ENCODE assay signal across 8 mouse cellular contexts in the genomic region with DNA sequence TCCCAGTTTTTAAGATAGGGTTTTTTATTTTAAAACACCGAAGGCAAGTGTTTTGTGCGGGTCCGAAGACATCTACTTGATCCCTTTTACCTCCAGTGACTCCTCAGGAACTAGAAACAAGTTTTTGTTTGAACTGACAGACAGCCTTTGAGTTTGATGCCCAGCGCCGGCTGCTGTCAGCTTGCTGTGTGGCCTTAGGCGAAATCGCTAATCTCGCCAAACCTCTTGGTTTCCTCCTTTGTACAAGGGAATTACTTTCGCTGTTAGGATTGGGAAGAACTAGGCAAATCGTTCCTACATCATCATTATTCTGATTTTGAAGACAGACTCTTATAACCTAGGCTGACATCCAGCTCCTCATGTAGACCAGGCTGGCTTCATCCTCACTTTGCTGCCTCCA. TPM values are rescaled to one million over a fixed set of nuclear protein-coding genes. Genes with fewer than 3 reads are reported as not detected.
DNase-seq lines count a peak whose midpoint lies in the region; ATAC-seq and TF ChIP-seq lines count a peak whose summit lies in the region.

No protein-coding gene starts in this region.

- H3K9me3 ChIP-seq in heart, embryonic 14.5 days (ENCODE audit: control insufficient read depth, low read length): no peaks in the 10 kb centered on the region
- no peaks in the 10 kb centered on the region for H3K9me3 ChIP-seq in limb, embryonic 12.5 days
- H3K9me3 ChIP-seq in neural tube, embryonic 13.5 days: no peaks in the 10 kb centered on the region

- ATAC-seq in heart, embryonic 14.5 days (ENCODE audit: insufficient number of reproducible peaks, insufficient read depth, low FRiP score, low read depth): no peak
- ATAC-seq in limb, embryonic 12.5 days (ENCODE audit: insufficient number of reproducible peaks, insufficient read depth, low FRiP score, low TSS enrichment, low read depth): no peak
- ATAC-seq in neural tube, embryonic 13.5 days (ENCODE audit: low read depth): no peak

- 9% methylated on average over 10 of the region's 10 CpGs for WGBS in heart, embryonic 14.5 days
- 11% methylated on average over 10 of the region's 10 CpGs for WGBS in limb, embryonic 12.5 days
- WGBS in neural tube, embryonic 13.5 days: 8% methylated on average over 10 of the region's 10 CpGs

- intact Hi-C loops in left cerebral cortex, postnatal 25 days (cut with DNase I): loop anchor here (5.0 kb wide), 1 partner anchor 300 kb away; a partner anchor contains a TSS

- H3K4me1 ChIP-seq in heart, embryonic 14.5 days (ENCODE audit: control insufficient read depth in 2 of 2, insufficient read depth in 2 of 2, low read length in 2 of 2): peaks cover 3 to 7% of the 10 kb centered on the region in 2 experiments; a peak in 1 of 4 replicates
- peaks cover 16% of the 10 kb centered on the region for H3K4me1 ChIP-seq in limb, embryonic 12.5 days (replicated peaks)
- peaks cover 39% of the 10 kb centered on the region for H3K4me1 ChIP-seq in neural tube, embryonic 13.5 days (replicated peaks)

- no peak for TF ChIP-seq CTCF in brain, embryonic 14.5 days (IDR thresholded peaks at IDR 0.05; ENCODE audit: borderline replicate concordance, extremely low read depth, insufficient read depth, insufficient read length)

- H3K27me3 ChIP-seq in heart, embryonic 14.5 days (ENCODE audit: control insufficient read depth, insufficient read depth, low read length): no peaks in the 10 kb centered on the region
- no peaks in the 10 kb centered on the region for H3K27me3 ChIP-seq in limb, embryonic 12.5 days
- H3K27me3 ChIP-seq in neural tube, embryonic 13.5 days: no peaks in the 10 kb centered on the region

- H3K4me3 ChIP-seq in heart, embryonic 14.5 days (ENCODE audit: control insufficient read depth in 1 of 2, insufficient read depth in 1 of 2, low read depth in 1 of 2, low read length in 2 of 2): peak overlapping the region; percentile 80 to 82
- peak overlapping the region; percentile 69 for H3K4me3 ChIP-seq in limb, embryonic 12.5 days (replicated peaks)
- peak overlapping the region; percentile 77 for H3K4me3 ChIP-seq in neural tube, embryonic 13.5 days

- H3K36me3 ChIP-seq in heart, embryonic 14.5 days (ENCODE audit: control insufficient read depth, insufficient read depth, low read length): no peaks in the 10 kb centered on the region
- H3K36me3 ChIP-seq in limb, embryonic 12.5 days: peaks cover 12% of the 10 kb centered on the region; the same call in 1 of the 2 replicates
- H3K36me3 ChIP-seq in neural tube, embryonic 13.5 days: 0 out of 2 replicates have a peak, but pooled peaks cover 3% of the 10 kb centered on the region

- no peak for TF ChIP-seq POLR2A in brain, embryonic 14.5 days (IDR thresholded peaks at IDR 0.05; ENCODE audit: borderline replicate concordance, extremely low read depth, insufficient read depth, insufficient read length, poor library complexity, severe bottlenecking)

- DNase-seq in kidney, adult 18-20 months: peak; percentile 26
- DNase-seq in kidney, adult 11 months: no peak
- peak; percentile 70 for DNase-seq in brain, embryonic 14.5 days (ENCODE audit: low read depth)
- no peak for DNase-seq in adrenal gland, adult 8-10 months
- no peak for DNase-seq in left cerebral cortex, postnatal 25 days (ENCODE audit: low spot score in 2 of 2)

- H3K27ac ChIP-seq in heart, embryonic 14.5 days (replicated peaks in 1 of 2; ENCODE audit: control insufficient read depth in 1 of 2, insufficient read depth in 1 of 2, low read depth in 2 of 2, low read length in 2 of 2): peak overlapping the region; percentile 96
- H3K27ac ChIP-seq in limb, embryonic 12.5 days: peak overlapping the region; percentile 98
- H3K27ac ChIP-seq in neural tube, embryonic 13.5 days (replicated peaks): peak overlapping the region; percentile 100

- H3K9ac ChIP-seq in heart, embryonic 14.5 days (ENCODE audit: low read length): peak overlapping the region; percentile 94
- peak overlapping the region; percentile 84 for H3K9ac ChIP-seq in limb, embryonic 12.5 days (replicated peaks)
- peak overlapping the region; percentile 95 for H3K9ac ChIP-seq in neural tube, embryonic 13.5 days

- H3K4me2 ChIP-seq in heart, embryonic 14.5 days (ENCODE audit: low read length): peak overlapping the region; percentile 80
- H3K4me2 ChIP-seq in limb, embryonic 12.5 days: peak overlapping the region; percentile 73
- H3K4me2 ChIP-seq in neural tube, embryonic 13.5 days: peak overlapping the region; percentile 88

RNA-seq across cellular contexts. Expression of a gene that starts 1.1 kb away (rescaled TPM):
- polyA plus RNA-seq in brain, embryonic 14.5 days (2012; rRNA removed): 198 and 241 TPM in 2 replicates
- polyA plus RNA-seq in heart, embryonic 14.5 days (2014; fragmentation: Nextera tagmentation; extraction: Ambion mirVana): 51.1 and 52.8 TPM in 2 replicates
- 120 and 125 TPM in 2 replicates for polyA plus RNA-seq in limb, embryonic 12.5 days (2016; fragmentation: Nextera tagmentation; extraction: Ambion mirVana)
- 149 and 160 TPM in 2 replicates for polyA plus RNA-seq in neural tube, embryonic 13.5 days (2015; fragmentation: Nextera tagmentation; extraction: Ambion mirVana)
- 10 to 100 TPM; 78.6 to 92.0 (median 80.9) TPM for total RNA-seq in adrenal gland, adult 8-10 months (2022)
- 100 to 1,000 TPM; 117 to 118 TPM for total RNA-seq in left cerebral cortex, postnatal 25 days (2021)

RNA-seq across cellular contexts. Expression of a gene that starts 24.4 kb away (rescaled TPM):
- polyA plus RNA-seq in brain, embryonic 14.5 days (2012; rRNA removed): 17.5 and 26.8 TPM in 2 replicates
- polyA plus RNA-seq in heart, embryonic 14.5 days (2014; fragmentation: Nextera tagmentation; extraction: Ambion mirVana): 11.5 and 11.7 TPM in 2 replicates
- 20.2 and 21.1 TPM in 2 replicates for polyA plus RNA-seq in limb, embryonic 12.5 days (2016; fragmentation: Nextera tagmentation; extraction: Ambion mirVana)
- polyA plus RNA-seq in neural tube, embryonic 13.5 days (2015; fragmentation: Nextera tagmentation; extraction: Ambion mirVana): 22.7 and 23.5 TPM in 2 replicates
- total RNA-seq in adrenal gland, adult 8-10 months (2022): 10 to 100 TPM; 33.2 to 52.0 (median 44.1) TPM
- 10 to 100 TPM; 18.1 to 19.4 TPM for total RNA-seq in left cerebral cortex, postnatal 25 days (2021)

RNA-seq across cellular contexts. Expression of a gene that starts 24.5 kb away (rescaled TPM):
- 78.1 and 80.7 TPM in 2 replicates for polyA plus RNA-seq in brain, embryonic 14.5 days (2012; rRNA removed)
- 38.1 and 40.0 TPM in 2 replicates for polyA plus RNA-seq in heart, embryonic 14.5 days (2014; fragmentation: Nextera tagmentation; extraction: Ambion mirVana)
- polyA plus RNA-seq in limb, embryonic 12.5 days (2016; fragmentation: Nextera tagmentation; extraction: Ambion mirVana): 38.1 and 38.3 TPM in 2 replicates
- polyA plus RNA-seq in neural tube, embryonic 13.5 days (2015; fragmentation: Nextera tagmentation; extraction: Ambion mirVana): 54.6 and 58.4 TPM in 2 replicates
- total RNA-seq in adrenal gland, adult 8-10 months (2022): 10 to 100 TPM; 61.4 to 80.6 (median 69.3) TPM
- 10 to 100 TPM; 45.5 to 48.2 TPM for total RNA-seq in left cerebral cortex, postnatal 25 days (2021)

Comparison
In these comparisons a context has a peak if more than half of its experiments do, and no peak if none do; other contexts are left out.
1. DNase-seq: peak in kidney, adult 18-20 months (single experiment) and brain, embryonic 14.5 days (single experiment); none in kidney, adult 11 months (single experiment), adrenal gland, adult 8-10 months (single experiment) and left cerebral cortex, postnatal 25 days (0 of 2).
2. Peak in every context shown above with its lines, with median percentiles within 50 percentile points of each other: H3K27ac ChIP-seq, H3K4me2 ChIP-seq, H3K4me3 ChIP-seq and H3K9ac ChIP-seq.